Mouse (Mus musculus): ENCODE measurements at regions not wholly inside any gene's neighbourhood (a gene's known extent, or its start where the extent isn't known, plus 50 kb on each side); places are given as distances from the start of the nearest gene placed in this dataset.

- Histone ChIP-seq H3K9ac (ENCODE audit: low read length) (no peak overlapping the region), H3K9me3 (replicated peaks; ENCODE audit: control insufficient read depth, low read length) (no peaks in the 10 kb centered on the region), H3K4me1 (ENCODE audit: control insufficient read depth, insufficient read depth, low read length) (no peaks in the 10 kb centered on the region), H3K36me3 (ENCODE audit: control insufficient read depth, insufficient read depth, low read length) (no peaks in the 10 kb centered on the region), H3K27me3 (ENCODE audit: control insufficient read depth, insufficient read depth, low read length) (no peaks in the 10 kb centered on the region), H3K27ac (ENCODE audit: low read length) (no peak overlapping the region), H3K4me3 (replicated peaks; ENCODE audit: low read length) (no peak overlapping the region), H3K4me2 (ENCODE audit: low read depth, low read length) (no peak overlapping the region)
- 69% methylated on average over 4 of the region's 4 CpGs for WGBS
- no peak for ATAC-seq (ENCODE audit: insufficient read depth, low FRiP score)
Measured at GRCm38 (mm10) chr10:9420741-9421140, 254.3 kb downstream of the Samd5 start.

GRCm38 (mm10) chr10:9416685-9417084 is 258.3 kb downstream of the Samd5 start:
- Histone ChIP-seq H3K9ac (ENCODE audit: low read length) (no peak overlapping the region), H3K4me1 (ENCODE audit: control insufficient read depth, insufficient read depth, low read length) (no peaks in the 10 kb centered on the region), H3K4me2 (ENCODE audit: low read depth, low read length) (no peak overlapping the region), H3K9me3 (replicated peaks; ENCODE audit: control insufficient read depth, low read length) (no peaks in the 10 kb centered on the region), H3K27ac (ENCODE audit: low read length) (no peak overlapping the region), H3K36me3 (ENCODE audit: control insufficient read depth, insufficient read depth, low read length) (no peaks in the 10 kb centered on the region), H3K27me3 (ENCODE audit: control insufficient read depth, insufficient read depth, low read length) (no peaks in the 10 kb centered on the region), H3K4me3 (replicated peaks; ENCODE audit: low read length) (no peak overlapping the region)
- WGBS = 97% methylated on average over 5 of the region's 5 CpGs
- no peak for ATAC-seq (ENCODE audit: insufficient read depth, low FRiP score)

GRCm38 (mm10) chr10:9406101-9406500 is 268.9 kb downstream of the Samd5 start:
- no peak overlapping the region for H3K4me3 ChIP-seq (replicated peaks; ENCODE audit: low read length)
- no peaks in the 10 kb centered on the region for H3K9me3 ChIP-seq (replicated peaks; ENCODE audit: control insufficient read depth, low read length)
- no peaks in the 10 kb centered on the region for H3K36me3 ChIP-seq (ENCODE audit: control insufficient read depth, insufficient read depth, low read length)
- no peak overlapping the region for H3K9ac ChIP-seq (ENCODE audit: low read length)
- 72% methylated on average over 4 of the region's 4 CpGs for WGBS
- H3K4me1 ChIP-seq (ENCODE audit: control insufficient read depth, insufficient read depth, low read length) = no peaks in the 10 kb centered on the region
- no peaks in the 10 kb centered on the region for H3K27me3 ChIP-seq (ENCODE audit: control insufficient read depth, insufficient read depth, low read length)
- no peak overlapping the region for H3K4me2 ChIP-seq (ENCODE audit: low read depth, low read length)
- no peak for ATAC-seq (ENCODE audit: insufficient read depth, low FRiP score)
- no peak overlapping the region for H3K27ac ChIP-seq (ENCODE audit: low read length)

GRCm38 (mm10) chr10:9405417-9405816 is 269.6 kb downstream of the Samd5 start:
- H3K27me3 ChIP-seq (ENCODE audit: control insufficient read depth, insufficient read depth, low read length) = no peaks in the 10 kb centered on the region
- no peak overlapping the region for H3K9ac ChIP-seq (ENCODE audit: low read length)
- no peaks in the 10 kb centered on the region for H3K9me3 ChIP-seq (replicated peaks; ENCODE audit: control insufficient read depth, low read length)
- H3K27ac ChIP-seq (ENCODE audit: low read length) = no peak overlapping the region
- no peaks in the 10 kb centered on the region for H3K4me1 ChIP-seq (ENCODE audit: control insufficient read depth, insufficient read depth, low read length)
- no peak for ATAC-seq (ENCODE audit: insufficient read depth, low FRiP score)
- no peaks in the 10 kb centered on the region for H3K36me3 ChIP-seq (ENCODE audit: control insufficient read depth, insufficient read depth, low read length)
- 90% methylated on average over 2 of the region's 2 CpGs for WGBS
- no peak overlapping the region for H3K4me2 ChIP-seq (ENCODE audit: low read depth, low read length)
- H3K4me3 ChIP-seq (replicated peaks; ENCODE audit: low read length) = no peak overlapping the region

GRCm38 (mm10) chr10:9404963-9405362 is 270.0 kb downstream of the Samd5 start:
- Histone ChIP-seq H3K9me3 (replicated peaks; ENCODE audit: control insufficient read depth, low read length) (no peaks in the 10 kb centered on the region), H3K36me3 (ENCODE audit: control insufficient read depth, insufficient read depth, low read length) (no peaks in the 10 kb centered on the region), H3K9ac (ENCODE audit: low read length) (no peak overlapping the region), H3K4me2 (ENCODE audit: low read depth, low read length) (no peak overlapping the region), H3K4me1 (ENCODE audit: control insufficient read depth, insufficient read depth, low read length) (no peaks in the 10 kb centered on the region), H3K27me3 (ENCODE audit: control insufficient read depth, insufficient read depth, low read length) (no peaks in the 10 kb centered on the region), H3K27ac (ENCODE audit: low read length) (no peak overlapping the region), H3K4me3 (replicated peaks; ENCODE audit: low read length) (no peak overlapping the region)
- 86% methylated on average over 6 of the region's 6 CpGs for WGBS
- no peak for ATAC-seq (ENCODE audit: insufficient read depth, low FRiP score)

GRCm38 (mm10) chr10:9400911-9401617 is 273.9 kb downstream of the Samd5 start:
- Histone ChIP-seq H3K36me3 (ENCODE audit: control insufficient read depth, insufficient read depth, low read length) (no peaks in the 10 kb centered on the region), H3K27ac (ENCODE audit: low read length) (no peak overlapping the region), H3K4me1 (ENCODE audit: control insufficient read depth, insufficient read depth, low read length) (no peaks in the 10 kb centered on the region), H3K27me3 (ENCODE audit: control insufficient read depth, insufficient read depth, low read length) (no peaks in the 10 kb centered on the region), H3K4me2 (ENCODE audit: low read depth, low read length) (no peak overlapping the region), H3K9ac (ENCODE audit: low read length) (no peak overlapping the region), H3K4me3 (replicated peaks; ENCODE audit: low read length) (no peak overlapping the region), H3K9me3 (replicated peaks; ENCODE audit: control insufficient read depth, low read length) (no peaks in the 10 kb centered on the region)
- ATAC-seq (ENCODE audit: insufficient read depth, low FRiP score) = no peak
- 89% methylated on average over 15 of the region's 15 CpGs for WGBS

- Histone ChIP-seq H3K9me3 (replicated peaks; ENCODE audit: control insufficient read depth, low read length) (no peaks in the 10 kb centered on the region), H3K4me3 (replicated peaks; ENCODE audit: low read length) (no peak overlapping the region), H3K27me3 (ENCODE audit: control insufficient read depth, insufficient read depth, low read length) (no peaks in the 10 kb centered on the region), H3K36me3 (ENCODE audit: control insufficient read depth, insufficient read depth, low read length) (no peaks in the 10 kb centered on the region), H3K9ac (ENCODE audit: low read length) (no peak overlapping the region), H3K4me2 (ENCODE audit: low read depth, low read length) (no peak overlapping the region), H3K4me1 (ENCODE audit: control insufficient read depth, insufficient read depth, low read length) (no peaks in the 10 kb centered on the region), H3K27ac (ENCODE audit: low read length) (no peak overlapping the region)
- WGBS = 33% methylated on average over 7 of the region's 7 CpGs
- no peak for ATAC-seq (ENCODE audit: insufficient read depth, low FRiP score)
Measured at GRCm38 (mm10) chr10:9377440-9378101, 297.4 kb downstream of the Samd5 start.

GRCm38 (mm10) chr10:9362306-9362865 is 312.6 kb downstream of the Samd5 start:
- Histone ChIP-seq H3K4me1 (ENCODE audit: control insufficient read depth, insufficient read depth, low read length) (no peaks in the 10 kb centered on the region), H3K9ac (ENCODE audit: low read length) (no peak overlapping the region), H3K4me3 (replicated peaks; ENCODE audit: low read length) (no peak overlapping the region), H3K9me3 (replicated peaks; ENCODE audit: control insufficient read depth, low read length) (no peaks in the 10 kb centered on the region), H3K36me3 (ENCODE audit: control insufficient read depth, insufficient read depth, low read length) (no peaks in the 10 kb centered on the region), H3K4me2 (ENCODE audit: low read depth, low read length) (no peak overlapping the region), H3K27me3 (ENCODE audit: control insufficient read depth, insufficient read depth, low read length) (no peaks in the 10 kb centered on the region), H3K27ac (ENCODE audit: low read length) (no peak overlapping the region)
- no peak for ATAC-seq (ENCODE audit: insufficient read depth, low FRiP score)
- WGBS = 62% methylated on average over 1 of the region's 1 CpGs

GRCm38 (mm10) chr10:9338207-9338801 is 336.7 kb downstream of the Samd5 start:
- H3K9me3 ChIP-seq (replicated peaks; ENCODE audit: control insufficient read depth, low read length) = no peaks in the 10 kb centered on the region
- H3K27me3 ChIP-seq (ENCODE audit: control insufficient read depth, insufficient read depth, low read length) = no peaks in the 10 kb centered on the region
- H3K27ac ChIP-seq (ENCODE audit: low read length) = no peak overlapping the region
- no peak overlapping the region for H3K9ac ChIP-seq (ENCODE audit: low read length)
- H3K4me3 ChIP-seq (replicated peaks; ENCODE audit: low read length) = no peak overlapping the region
- no peaks in the 10 kb centered on the region for H3K36me3 ChIP-seq (ENCODE audit: control insufficient read depth, insufficient read depth, low read length)
- H3K4me2 ChIP-seq (ENCODE audit: low read depth, low read length) = no peak overlapping the region
- 85% methylated on average over 8 of the region's 8 CpGs for WGBS
- no peak for ATAC-seq (ENCODE audit: insufficient read depth, low FRiP score)
- no peaks in the 10 kb centered on the region for H3K4me1 ChIP-seq (ENCODE audit: control insufficient read depth, insufficient read depth, low read length)
